Mouse (Mus musculus) embryo, embryonic 11.5 days (tissue): ENCODE results near the gene Pcdh17.
A peak's percentile ranks its signal among the peaks of the same experiment; 100 is the strongest.

Experiments used
- DNase-seq: peaks from one replicate; pipeline ENCODE4 v3.0.0-alpha.2; 2012; ENCODE audit warnings: low read depth, low spot score

Gene Pcdh17

GRCm38 (mm10) chr14:84443288-84443686 is at the start of gene Pcdh17:
Gene Pcdh17, plus strand, starts transcription at chr14:84443563.
- DNase-seq = peak; percentile 91

- DNase-seq = no peak
Measured at GRCm38 (mm10) chr14:84397137-84397536, 46.2 kb upstream of the Pcdh17 start.

GRCm38 (mm10) chr14:84424736-84425135 is 18.6 kb upstream of the Pcdh17 start:
- no peak for DNase-seq

- DNase-seq = no peak
Measured at GRCm38 (mm10) chr14:84426616-84427015, 16.7 kb upstream of the Pcdh17 start.

- no peak for DNase-seq
Measured at GRCm38 (mm10) chr14:84438066-84438770, 5.1 kb upstream of the Pcdh17 start.

- no peak for DNase-seq
Measured at GRCm38 (mm10) chr14:84440903-84441302, 2.5 kb upstream of the Pcdh17 start.

- no peak for DNase-seq
Measured at GRCm38 (mm10) chr14:84442528-84443287, 655 bp upstream of the Pcdh17 start.

- DNase-seq = no peak
Measured at GRCm38 (mm10) chr14:84443761-84444160, 398 bp downstream of the Pcdh17 start.

- no peak for DNase-seq
Measured at GRCm38 (mm10) chr14:84444276-84444662, 906 bp downstream of the Pcdh17 start.

GRCm38 (mm10) chr14:84444663-84445502 is 1.5 kb downstream of the Pcdh17 start:
- no peak for DNase-seq

- DNase-seq = no peak
Measured at GRCm38 (mm10) chr14:84445503-84446410, 2.4 kb downstream of the Pcdh17 start.

GRCm38 (mm10) chr14:84446411-84446915 is 3.1 kb downstream of the Pcdh17 start:
- DNase-seq = no peak

GRCm38 (mm10) chr14:84446941-84447641 is 3.7 kb downstream of the Pcdh17 start:
- DNase-seq = no peak

- DNase-seq = no peak
Measured at GRCm38 (mm10) chr14:84447661-84448380, 4.5 kb downstream of the Pcdh17 start.

- no peak for DNase-seq
Measured at GRCm38 (mm10) chr14:84448381-84448771, 5.0 kb downstream of the Pcdh17 start.

GRCm38 (mm10) chr14:84454074-84454845 is 10.9 kb downstream of the Pcdh17 start:
- DNase-seq = no peak

GRCm38 (mm10) chr14:84475491-84475890 is 32.1 kb downstream of the Pcdh17 start:
- DNase-seq = no peak

- no peak for DNase-seq
Measured at GRCm38 (mm10) chr14:84476336-84476735, 33.0 kb downstream of the Pcdh17 start.

- no peak for DNase-seq
Measured at GRCm38 (mm10) chr14:84476906-84477305, 33.5 kb downstream of the Pcdh17 start.
